Mouse (Mus musculus) stomach, postnatal 0 days (tissue): ENCODE measurements around the gene Apbb1. TPM values are rescaled to one million over a fixed set of nuclear protein-coding genes. Genes with fewer than 3 reads are reported as not detected.

Source experiments
- ATAC-seq: fragments of 200-750 bp; cut with Nextera tagmentation; 2 replicates; pipeline ENCODE4 v1.8.0; 2017; ENCODE audit not compliant: low FRiP score, low TSS enrichment
- DNase-seq: peaks from one replicate; pipeline ENCODE4 v3.0.0-alpha.2; 2016; ENCODE audit warnings: low spot score
- H3K27ac ChIP-seq: fragments of 300-500 bp; sonication (generic); replicated peaks from 2 replicates; pipeline ENCODE4 v1.5.1; 2014; ENCODE audit warnings: mild to moderate bottlenecking, control low read depth
- H3K27me3 ChIP-seq: fragments of 300-500 bp; sonication (generic); 2 replicates; pipeline ENCODE4 v1.6.1; 2014; ENCODE audit warnings: low read length; ENCODE audit not compliant: control insufficient read depth, insufficient read depth
- H3K36me3 ChIP-seq: fragments of 300-500 bp; sonication (generic); 2 replicates; pipeline ENCODE4 v1.6.1; 2014; ENCODE audit warnings: low read length, mixed read lengths; ENCODE audit not compliant: control insufficient read depth, insufficient read depth
- H3K4me1 ChIP-seq: fragments of 300-500 bp; sonication (generic); replicated peaks from 2 replicates; pipeline ENCODE4 v1.6.1; 2014; ENCODE audit warnings: antibody characterized with exemption; ENCODE audit not compliant: control insufficient read depth, insufficient read depth
- H3K4me2 ChIP-seq: fragments of 300-500 bp; sonication (generic); replicated peaks from 2 replicates; pipeline ENCODE4 v1.6.1; 2014; ENCODE audit warnings: low read depth, mild to moderate bottlenecking, control low read depth, moderate library complexity
- H3K4me3 ChIP-seq: fragments of 300-500 bp; sonication (generic); 2 replicates; pipeline ENCODE4 v1.5.1; 2014; ENCODE audit warnings: low read depth, low read length, control low read depth
- H3K9ac ChIP-seq: fragments of 300-500 bp; sonication (generic); 2 replicates; pipeline ENCODE4 v1.6.1; 2014; ENCODE audit warnings: mild to moderate bottlenecking, low read length, control low read depth, mixed read lengths
- H3K9me3 ChIP-seq: fragments of 300-500 bp; sonication (generic); 2 replicates; pipeline ENCODE4 v1.6.1; 2016; ENCODE audit warnings: low read length; ENCODE audit not compliant: control insufficient read depth
- CTCF ChIP-seq: IDR thresholded peaks from 2 replicates; pipeline ENCODE4 v1.5.1; 2016; ENCODE audit warnings: antibody characterized with exemption, low read depth, mild to moderate bottlenecking, moderate library complexity
- EP300 ChIP-seq: optimal IDR thresholded peaks from 2 replicates; pipeline ENCODE3; 2016; ENCODE audit warnings: antibody characterized with exemption
- WGBS: fragments of 180-500 bp; shearing (Covaris S2); extraction: QIAGEN DNeasy Blood & Tissue Kit; methylation state at CpG from one replicate; pipeline ENCODE4 v1.1.7; 2014; 5-methylcytosine and 5-hydroxymethylcytosine counted together
- polyA plus RNA-seq: library from polyadenylated mRNA; unstranded; fragments of >200 nt; fragmentation: Nextera tagmentation; extraction: Ambion mirVana; gene quantifications from 2 replicates; pipeline ENCODE4 v1.2.1, GENCODE M21; 2015

Gene Apbb1
- polyA plus RNA-seq, 1 experiment from 2014 or later, result 16.6 TPM

DNA sequence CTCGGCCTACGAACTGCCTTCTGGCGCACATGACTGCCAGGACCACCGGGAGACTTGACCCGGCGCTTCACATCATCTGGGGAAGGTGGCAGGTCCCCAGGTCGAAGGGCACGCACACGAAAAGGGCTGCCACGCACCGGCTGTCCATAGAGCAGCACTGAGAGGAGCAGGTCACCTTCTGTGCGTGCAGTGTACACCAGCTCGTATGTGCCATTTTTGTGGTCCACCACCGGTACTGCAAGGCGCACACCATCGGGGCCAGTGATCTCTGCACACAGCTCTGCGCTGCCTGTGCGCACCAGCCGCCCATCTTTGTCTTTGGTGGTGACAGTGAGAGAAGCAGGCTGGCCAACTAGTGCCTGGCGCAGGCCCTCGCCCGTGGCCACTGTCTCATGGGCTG is 36.4 kb upstream of the Apbb1 start:
- TF ChIP-seq EP300 (no peak), CTCF (no peak)
- H3K4me1 ChIP-seq, result no peaks in the 10 kb centered on the region
- no peak for DNase-seq
- ATAC-seq, result no peak
- no peak overlapping the region for H3K4me2 ChIP-seq
- no peaks in the 10 kb centered on the region for H3K9me3 ChIP-seq
- H3K27me3 ChIP-seq, result no peaks in the 10 kb centered on the region
- H3K9ac ChIP-seq, result no peak overlapping the region
- H3K36me3 ChIP-seq, result peaks cover 25% of the 10 kb centered on the region
- no peak overlapping the region for H3K27ac ChIP-seq
- WGBS, result 95% methylated on average over 22 of the region's 22 CpGs
- no peak overlapping the region for H3K4me3 ChIP-seq

DNA sequence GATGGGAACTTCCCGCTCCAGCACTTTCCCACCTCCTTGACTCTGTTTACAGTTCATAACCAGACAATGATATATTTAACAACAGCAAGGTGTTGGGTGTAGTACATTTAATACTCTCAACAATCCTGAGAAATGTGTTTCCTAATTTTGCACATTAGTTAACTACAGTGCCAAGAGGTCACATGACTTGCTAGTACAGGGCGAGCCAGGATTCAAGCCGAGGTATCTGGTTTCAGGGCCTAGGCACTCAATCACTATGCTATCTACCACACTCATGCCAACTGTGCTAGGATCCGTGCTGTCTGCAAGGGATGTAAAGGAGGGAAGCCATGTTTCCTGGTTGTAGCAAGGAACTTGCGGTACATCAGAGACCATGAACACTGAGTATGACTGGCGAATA is 35.1 kb upstream of the Apbb1 start:
- no peak for TF ChIP-seq CTCF
- TF ChIP-seq EP300, result no peak
- ATAC-seq, result no peak
- peaks cover 33% of the 10 kb centered on the region for H3K36me3 ChIP-seq

GRCm38 (mm10) chr7:105615720-105616119 is 34.3 kb upstream of the Apbb1 start:
- Histone ChIP-seq H3K36me3 (peaks cover 40% of the 10 kb centered on the region), H3K4me2 (no peak overlapping the region), H3K4me3 (no peak overlapping the region), H3K27me3 (no peaks in the 10 kb centered on the region), H3K9ac (no peak overlapping the region), H3K27ac (no peak overlapping the region), H3K4me1 (no peaks in the 10 kb centered on the region), H3K9me3 (no peaks in the 10 kb centered on the region)
- no peak for ATAC-seq
- WGBS, result 64% methylated on average over 1 of the region's 1 CpGs
- DNase-seq, result no peak
- TF ChIP-seq CTCF, result no peak
- TF ChIP-seq EP300, result no peak

More for the DNA sequence above, 35.1 kb upstream of the Apbb1 start:
- Histone ChIP-seq H3K4me3 (no peak overlapping the region), H3K4me1 (no peaks in the 10 kb centered on the region), H3K9me3 (no peaks in the 10 kb centered on the region), H3K27ac (no peak overlapping the region), H3K9ac (no peak overlapping the region), H3K27me3 (no peaks in the 10 kb centered on the region), H3K4me2 (no peak overlapping the region)
- 69% methylated on average over 6 of the region's 6 CpGs for WGBS
- DNase-seq, result no peak

DNA sequence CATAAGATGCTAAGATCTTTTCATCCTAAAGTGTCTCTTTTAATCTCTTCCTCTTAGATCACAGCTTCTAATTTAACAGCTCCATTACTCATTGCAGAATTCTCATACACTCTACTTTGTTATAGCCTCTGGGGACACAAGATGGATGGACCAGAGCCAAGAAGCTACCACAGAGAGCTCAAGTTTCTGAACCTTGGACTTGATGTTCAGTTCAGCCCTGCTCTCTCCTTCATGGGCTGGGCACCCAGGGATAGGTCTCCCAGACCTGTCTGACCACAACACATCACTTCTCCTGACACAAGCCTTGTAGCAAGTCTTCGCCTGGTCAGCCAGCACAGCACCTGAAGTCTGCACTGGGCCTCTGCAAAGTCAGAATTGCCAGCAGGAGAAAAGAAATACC is 32.9 kb upstream of the Apbb1 start:
- Histone ChIP-seq H3K9ac (no peak overlapping the region), H3K4me1 (no peaks in the 10 kb centered on the region), H3K27me3 (no peaks in the 10 kb centered on the region), H3K9me3 (no peaks in the 10 kb centered on the region), H3K27ac (no peak overlapping the region), H3K4me3 (no peak overlapping the region), H3K36me3 (peaks cover 43% of the 10 kb centered on the region), H3K4me2 (no peak overlapping the region)
- ATAC-seq, result no peak
- WGBS, result 100% methylated on average over 1 of the region's 1 CpGs
- no peak for DNase-seq
- TF ChIP-seq EP300 (no peak), CTCF (no peak)

GRCm38 (mm10) chr7:105611767-105612166 is 30.3 kb upstream of the Apbb1 start:
- H3K4me2 ChIP-seq, result no peak overlapping the region
- no peak for DNase-seq
- no peak for ATAC-seq
- no peaks in the 10 kb centered on the region for H3K4me1 ChIP-seq
- no peak overlapping the region for H3K27ac ChIP-seq
- H3K27me3 ChIP-seq, result no peaks in the 10 kb centered on the region
- peaks cover 27% of the 10 kb centered on the region for H3K36me3 ChIP-seq
- no peak for TF ChIP-seq CTCF
- no peak for TF ChIP-seq EP300
- 97% methylated on average over 1 of the region's 1 CpGs for WGBS
- no peak overlapping the region for H3K9ac ChIP-seq
- no peak overlapping the region for H3K4me3 ChIP-seq
- H3K9me3 ChIP-seq, result no peaks in the 10 kb centered on the region

GRCm38 (mm10) chr7:105608467-105608866 is 27.0 kb upstream of the Apbb1 start:
- Histone ChIP-seq H3K4me1 (no peaks in the 10 kb centered on the region), H3K9me3 (no peaks in the 10 kb centered on the region), H3K27me3 (no peaks in the 10 kb centered on the region), H3K9ac (no peak overlapping the region), H3K4me3 (no peak overlapping the region), H3K27ac (no peak overlapping the region), H3K4me2 (no peak overlapping the region), H3K36me3 (peaks cover 20% of the 10 kb centered on the region)
- WGBS, result 78% methylated on average over 3 of the region's 3 CpGs
- TF ChIP-seq EP300, result no peak
- TF ChIP-seq CTCF, result no peak
- no peak for ATAC-seq
- DNase-seq, result no peak
